Mouse (Mus musculus): Measurements from ENCODE around the gene Pde4d. TPM values are rescaled to one million over a fixed set of nuclear protein-coding genes. Genes with fewer than 3 reads are reported as not detected.

The Pde4d gene
- polyA plus RNA-seq, 1 experiment from 2014 or later = 13.0 TPM

DNA sequence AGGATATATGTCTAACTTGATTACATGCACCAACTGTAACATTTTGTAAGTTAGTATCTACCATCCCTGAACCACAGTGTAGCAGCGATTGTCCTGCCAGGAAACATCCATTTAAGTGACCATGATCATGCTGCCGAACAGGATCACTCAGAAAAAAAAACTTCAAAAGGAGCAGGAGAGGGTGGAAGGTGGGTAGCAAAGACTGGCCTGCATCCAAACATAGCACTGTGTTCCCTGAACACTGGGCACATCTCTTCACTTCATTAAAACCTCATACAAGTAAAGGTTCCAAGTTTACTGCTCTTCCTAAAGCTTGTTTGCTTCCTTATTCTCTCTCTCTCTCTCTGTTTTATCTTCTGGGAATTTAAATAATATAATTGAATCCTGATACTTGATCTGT is 1256.4 kb downstream of the Pde4d start:
- no peak for TF ChIP-seq EP300 (optimal IDR thresholded peaks at IDR 0.05)
- no peak for TF ChIP-seq CTCF (IDR thresholded peaks at IDR 0.05; ENCODE audit: low read depth)
- DNase-seq (ENCODE audit: low spot score) = no peak
- no peak overlapping the region for H3K4me3 ChIP-seq (ENCODE audit: low read depth, low read length)
- no peaks in the 10 kb centered on the region for H3K4me1 ChIP-seq (replicated peaks; ENCODE audit: control insufficient read depth, insufficient read depth)
- H3K9ac ChIP-seq (ENCODE audit: low read length) = no peak overlapping the region
- H3K36me3 ChIP-seq (ENCODE audit: control insufficient read depth, insufficient read depth, low read length) = no peaks in the 10 kb centered on the region
- ATAC-seq (ENCODE audit: low FRiP score, low TSS enrichment) = no peak
- WGBS = 62% methylated on average over 2 of the region's 2 CpGs
- H3K27me3 ChIP-seq (ENCODE audit: control insufficient read depth, insufficient read depth, low read length) = no peaks in the 10 kb centered on the region
- H3K27ac ChIP-seq (replicated peaks) = no peak overlapping the region
- H3K9me3 ChIP-seq (ENCODE audit: control insufficient read depth, low read length) = no peaks in the 10 kb centered on the region
- no peak overlapping the region for H3K4me2 ChIP-seq (replicated peaks; ENCODE audit: low read depth)

DNA sequence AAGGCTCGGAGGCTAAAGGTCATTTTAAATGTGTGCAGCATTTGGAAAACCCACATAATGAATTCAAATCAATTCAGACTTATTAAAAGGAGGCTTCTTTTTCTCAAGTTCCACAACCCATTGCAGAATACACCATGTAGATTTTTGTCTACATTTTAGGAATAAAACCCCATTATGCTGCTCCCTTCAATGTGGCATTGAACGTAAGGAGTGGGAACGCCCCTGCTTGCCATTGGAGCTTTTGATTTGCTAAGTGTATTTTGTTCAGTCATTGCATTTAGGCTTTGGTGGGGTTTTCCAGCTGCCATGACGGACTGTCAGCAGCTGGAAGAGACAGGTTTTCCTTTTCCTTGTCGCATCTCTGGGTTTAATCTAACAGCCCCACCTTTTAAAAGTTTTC is 1256.8 kb downstream of the Pde4d start:
- WGBS = 86% methylated on average over 5 of the region's 5 CpGs

DNA sequence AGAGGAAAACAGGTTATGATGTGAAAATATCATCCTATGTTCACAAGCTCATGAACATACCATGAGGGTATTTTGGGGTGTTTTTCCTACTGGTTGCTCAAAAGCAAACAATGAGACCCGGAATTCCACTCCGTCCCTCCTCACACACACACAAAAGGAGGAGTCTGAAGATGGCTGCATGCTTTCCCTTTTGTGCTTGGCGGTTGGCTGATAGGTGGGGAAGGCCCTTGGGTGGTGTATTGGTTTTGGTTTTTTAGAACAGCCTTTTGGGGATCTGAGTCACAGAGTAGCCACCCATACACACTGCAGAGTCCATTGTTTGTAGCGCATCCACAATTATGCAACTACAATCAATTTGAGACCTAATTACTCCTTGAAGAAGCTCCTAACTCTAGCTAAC is 1257.4 kb downstream of the Pde4d start:
- WGBS = 91% methylated on average over 4 of the region's 4 CpGs
- no peak for TF ChIP-seq EP300 (optimal IDR thresholded peaks at IDR 0.05)
- no peak for TF ChIP-seq CTCF (IDR thresholded peaks at IDR 0.05; ENCODE audit: low read depth)

More for the DNA sequence above, 1256.8 kb downstream of the Pde4d start:
- H3K4me2 ChIP-seq (replicated peaks; ENCODE audit: low read depth) = no peak overlapping the region
- H3K9ac ChIP-seq (ENCODE audit: low read length) = no peak overlapping the region
- no peaks in the 10 kb centered on the region for H3K27me3 ChIP-seq (ENCODE audit: control insufficient read depth, insufficient read depth, low read length)
- no peak for TF ChIP-seq EP300 (optimal IDR thresholded peaks at IDR 0.05)
- TF ChIP-seq CTCF (IDR thresholded peaks at IDR 0.05; ENCODE audit: low read depth) = no peak
- H3K27ac ChIP-seq (replicated peaks) = no peak overlapping the region
- no peaks in the 10 kb centered on the region for H3K4me1 ChIP-seq (replicated peaks; ENCODE audit: control insufficient read depth, insufficient read depth)
- no peaks in the 10 kb centered on the region for H3K36me3 ChIP-seq (ENCODE audit: control insufficient read depth, insufficient read depth, low read length)
- ATAC-seq (ENCODE audit: low FRiP score, low TSS enrichment) (no peak), DNase-seq (ENCODE audit: low spot score) (no peak)
- H3K9me3 ChIP-seq (ENCODE audit: control insufficient read depth, low read length) = no peaks in the 10 kb centered on the region
- no peak overlapping the region for H3K4me3 ChIP-seq (ENCODE audit: low read depth, low read length)

DNA sequence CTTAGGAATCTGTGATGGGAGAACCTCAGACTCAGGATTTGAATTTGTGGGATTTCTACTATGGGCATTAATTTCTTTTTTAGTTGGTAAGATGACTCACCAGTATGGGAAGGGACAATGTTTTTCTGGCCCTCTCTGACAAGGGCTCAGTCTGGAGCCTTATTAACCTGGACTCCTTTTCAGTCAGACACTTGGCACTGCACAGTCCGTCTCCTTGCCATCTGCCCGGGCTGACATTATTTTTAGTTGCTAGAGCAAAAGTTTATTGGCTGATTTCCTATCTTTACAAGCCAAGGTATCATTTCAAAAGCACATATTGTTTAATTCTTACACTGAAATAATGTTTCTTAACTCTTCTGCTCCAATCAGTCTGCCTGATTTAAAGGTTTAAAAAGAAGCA is 1258.6 kb downstream of the Pde4d start:
- Histone ChIP-seq H3K9ac (ENCODE audit: low read length) (no peak overlapping the region), H3K4me1 (replicated peaks; ENCODE audit: control insufficient read depth, insufficient read depth) (no peaks in the 10 kb centered on the region), H3K27me3 (ENCODE audit: control insufficient read depth, insufficient read depth, low read length) (no peaks in the 10 kb centered on the region), H3K9me3 (ENCODE audit: control insufficient read depth, low read length) (no peaks in the 10 kb centered on the region), H3K4me2 (replicated peaks; ENCODE audit: low read depth) (no peak overlapping the region), H3K27ac (replicated peaks) (no peak overlapping the region), H3K36me3 (ENCODE audit: control insufficient read depth, insufficient read depth, low read length) (no peaks in the 10 kb centered on the region), H3K4me3 (ENCODE audit: low read depth, low read length) (no peak overlapping the region)
- ATAC-seq (ENCODE audit: low FRiP score, low TSS enrichment) (no peak), DNase-seq (ENCODE audit: low spot score) (no peak)
- 62% methylated on average over 2 of the region's 2 CpGs for WGBS
- TF ChIP-seq EP300 (optimal IDR thresholded peaks at IDR 0.05) (no peak), CTCF (IDR thresholded peaks at IDR 0.05; ENCODE audit: low read depth) (no peak)

More for the DNA sequence above, 1257.4 kb downstream of the Pde4d start:
- H3K9ac ChIP-seq (ENCODE audit: low read length) = no peak overlapping the region
- no peak overlapping the region for H3K4me2 ChIP-seq (replicated peaks; ENCODE audit: low read depth)
- no peaks in the 10 kb centered on the region for H3K4me1 ChIP-seq (replicated peaks; ENCODE audit: control insufficient read depth, insufficient read depth)
- no peaks in the 10 kb centered on the region for H3K9me3 ChIP-seq (ENCODE audit: control insufficient read depth, low read length)
- no peak overlapping the region for H3K27ac ChIP-seq (replicated peaks)
- ATAC-seq (ENCODE audit: low FRiP score, low TSS enrichment) = no peak
- no peaks in the 10 kb centered on the region for H3K27me3 ChIP-seq (ENCODE audit: control insufficient read depth, insufficient read depth, low read length)
- H3K36me3 ChIP-seq (ENCODE audit: control insufficient read depth, insufficient read depth, low read length) = no peaks in the 10 kb centered on the region
- H3K4me3 ChIP-seq (ENCODE audit: low read depth, low read length) = no peak overlapping the region
- no peak for DNase-seq (ENCODE audit: low spot score)

DNA sequence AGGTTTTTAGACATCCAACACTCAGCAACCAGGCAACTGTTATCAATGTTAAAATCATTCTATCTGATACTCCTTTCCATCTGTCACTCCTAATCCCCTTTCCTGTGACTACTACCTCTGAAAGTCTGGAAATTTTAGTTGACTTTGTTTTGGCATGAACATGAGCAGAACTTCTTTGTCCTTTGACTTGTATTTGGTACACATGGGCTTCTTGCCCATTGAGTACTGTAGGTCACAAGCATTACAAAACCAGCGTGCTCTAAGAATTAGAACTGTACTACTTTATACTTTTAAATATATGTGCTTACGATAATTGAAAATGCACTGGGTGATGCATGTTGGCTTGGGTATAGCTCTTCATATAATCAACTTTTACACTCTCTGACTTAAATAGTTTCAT is 1264.8 kb downstream of the Pde4d start:
- Histone ChIP-seq H3K27me3 (ENCODE audit: control insufficient read depth, insufficient read depth, low read length) (no peaks in the 10 kb centered on the region), H3K9ac (ENCODE audit: low read length) (no peak overlapping the region), H3K4me1 (replicated peaks; ENCODE audit: control insufficient read depth, insufficient read depth) (no peaks in the 10 kb centered on the region), H3K4me3 (ENCODE audit: low read depth, low read length) (no peak overlapping the region), H3K9me3 (ENCODE audit: control insufficient read depth, low read length) (no peaks in the 10 kb centered on the region), H3K36me3 (ENCODE audit: control insufficient read depth, insufficient read depth, low read length) (no peaks in the 10 kb centered on the region), H3K4me2 (replicated peaks; ENCODE audit: low read depth) (no peak overlapping the region), H3K27ac (replicated peaks) (no peak overlapping the region)
- DNase-seq (ENCODE audit: low spot score) = no peak
- 78% methylated on average over 2 of the region's 2 CpGs for WGBS
- ATAC-seq (ENCODE audit: low FRiP score, low TSS enrichment) = no peak
- TF ChIP-seq CTCF (IDR thresholded peaks at IDR 0.05; ENCODE audit: low read depth) (no peak), EP300 (optimal IDR thresholded peaks at IDR 0.05) (no peak)

DNA sequence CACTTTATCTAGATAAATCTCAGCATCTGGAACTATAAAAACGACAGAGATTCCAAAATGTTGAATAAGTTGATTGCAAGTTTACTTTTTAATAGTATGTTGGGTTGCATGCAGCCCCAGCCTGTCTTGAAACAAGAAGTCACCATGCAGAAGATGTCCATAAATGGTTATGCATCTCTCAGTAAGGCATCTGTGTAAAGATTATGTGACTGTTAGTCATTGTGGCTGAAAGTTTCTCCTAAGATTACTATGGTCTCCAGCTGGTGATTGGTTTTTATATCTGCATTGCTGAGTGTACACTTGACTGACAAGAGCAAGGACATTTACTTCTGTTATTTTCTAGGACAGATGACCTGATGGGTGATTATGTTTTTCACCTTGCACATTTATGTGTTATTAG is 1265.6 kb downstream of the Pde4d start:
- Histone ChIP-seq H3K9ac (ENCODE audit: low read length) (no peak overlapping the region), H3K27me3 (ENCODE audit: control insufficient read depth, insufficient read depth, low read length) (no peaks in the 10 kb centered on the region)
- TF ChIP-seq CTCF (IDR thresholded peaks at IDR 0.05; ENCODE audit: low read depth) (no peak), EP300 (optimal IDR thresholded peaks at IDR 0.05) (no peak)

More for the DNA sequence above, 1265.6 kb downstream of the Pde4d start:
- ATAC-seq (ENCODE audit: low FRiP score, low TSS enrichment) (no peak), DNase-seq (ENCODE audit: low spot score) (no peak)
- Histone ChIP-seq H3K4me1 (replicated peaks; ENCODE audit: control insufficient read depth, insufficient read depth) (no peaks in the 10 kb centered on the region), H3K27ac (replicated peaks) (no peak overlapping the region), H3K4me2 (replicated peaks; ENCODE audit: low read depth) (no peak overlapping the region), H3K36me3 (ENCODE audit: control insufficient read depth, insufficient read depth, low read length) (no peaks in the 10 kb centered on the region), H3K9me3 (ENCODE audit: control insufficient read depth, low read length) (no peaks in the 10 kb centered on the region), H3K4me3 (ENCODE audit: low read depth, low read length) (no peak overlapping the region)
- 21% methylated on average over 1 of the region's 1 CpGs for WGBS

Data from stomach, postnatal 0 days (tissue).